Mouse (Mus musculus): ENCODE data around the gene Papss2. TPM values are rescaled to one million over a fixed set of nuclear protein-coding genes. Genes with fewer than 3 reads are reported as not detected.

Gene Papss2
- polyA plus RNA-seq, 1 experiment from 2014 or later: 26.6 TPM

GRCm38 (mm10) chr19:32616646-32617045 is 21.1 kb downstream of the Papss2 start:
- no peak overlapping the region for H3K4me2 ChIP-seq (ENCODE audit: low read depth, low read length)
- H3K4me1 ChIP-seq (ENCODE audit: control insufficient read depth, insufficient read depth, low read length): no peaks in the 10 kb centered on the region
- ATAC-seq (ENCODE audit: low read depth): no peak
- no peak overlapping the region for H3K4me3 ChIP-seq (ENCODE audit: low read depth, low read length)
- no peaks in the 10 kb centered on the region for H3K36me3 ChIP-seq (ENCODE audit: control insufficient read depth, insufficient read depth, low read length)
- H3K9me3 ChIP-seq (ENCODE audit: control insufficient read depth, low read length): no peaks in the 10 kb centered on the region
- no peak overlapping the region for H3K9ac ChIP-seq (ENCODE audit: low read depth, low read length)
- WGBS: 89% methylated on average over 7 of the region's 7 CpGs
- H3K27me3 ChIP-seq (replicated peaks; ENCODE audit: control insufficient read depth, insufficient read depth, low read length): no peaks in the 10 kb centered on the region
- no peak for DNase-seq (ENCODE audit: low spot score)
- H3K27ac ChIP-seq (replicated peaks; ENCODE audit: low read depth, low read length): no peak overlapping the region

- DNase-seq (ENCODE audit: low spot score) (no peak), ATAC-seq (ENCODE audit: low read depth) (no peak)
- H3K27me3 ChIP-seq (replicated peaks; ENCODE audit: control insufficient read depth, insufficient read depth, low read length): no peaks in the 10 kb centered on the region
- H3K36me3 ChIP-seq (ENCODE audit: control insufficient read depth, insufficient read depth, low read length): no peaks in the 10 kb centered on the region
- no peaks in the 10 kb centered on the region for H3K4me1 ChIP-seq (ENCODE audit: control insufficient read depth, insufficient read depth, low read length)
- H3K4me2 ChIP-seq (ENCODE audit: low read depth, low read length): no peak overlapping the region
- H3K9me3 ChIP-seq (ENCODE audit: control insufficient read depth, low read length): no peaks in the 10 kb centered on the region
- no peak overlapping the region for H3K9ac ChIP-seq (ENCODE audit: low read depth, low read length)
- H3K27ac ChIP-seq (replicated peaks; ENCODE audit: low read depth, low read length): no peak overlapping the region
- WGBS: 75% methylated on average over 2 of the region's 2 CpGs
- no peak overlapping the region for H3K4me3 ChIP-seq (ENCODE audit: low read depth, low read length)
Observed at GRCm38 (mm10) chr19:32619739-32620138, 24.1 kb downstream of the Papss2 start.

- Histone ChIP-seq H3K4me2 (ENCODE audit: low read depth, low read length) (no peak overlapping the region), H3K9ac (ENCODE audit: low read depth, low read length) (no peak overlapping the region), H3K4me1 (ENCODE audit: control insufficient read depth, insufficient read depth, low read length) (no peaks in the 10 kb centered on the region), H3K36me3 (ENCODE audit: control insufficient read depth, insufficient read depth, low read length) (no peaks in the 10 kb centered on the region), H3K9me3 (ENCODE audit: control insufficient read depth, low read length) (no peaks in the 10 kb centered on the region), H3K27ac (replicated peaks; ENCODE audit: low read depth, low read length) (no peak overlapping the region), H3K27me3 (replicated peaks; ENCODE audit: control insufficient read depth, insufficient read depth, low read length) (no peaks in the 10 kb centered on the region), H3K4me3 (ENCODE audit: low read depth, low read length) (no peak overlapping the region)
- WGBS: 82% methylated on average over 15 of the region's 15 CpGs
- DNase-seq (ENCODE audit: low spot score): no peak
- ATAC-seq (ENCODE audit: low read depth): no peak
Observed at GRCm38 (mm10) chr19:32620859-32621445, 25.4 kb downstream of the Papss2 start.

- Histone ChIP-seq H3K9me3 (ENCODE audit: control insufficient read depth, low read length) (no peaks in the 10 kb centered on the region), H3K36me3 (ENCODE audit: control insufficient read depth, insufficient read depth, low read length) (no peaks in the 10 kb centered on the region), H3K4me2 (ENCODE audit: low read depth, low read length) (no peak overlapping the region), H3K4me3 (ENCODE audit: low read depth, low read length) (no peak overlapping the region), H3K27me3 (replicated peaks; ENCODE audit: control insufficient read depth, insufficient read depth, low read length) (no peaks in the 10 kb centered on the region), H3K4me1 (ENCODE audit: control insufficient read depth, insufficient read depth, low read length) (no peaks in the 10 kb centered on the region), H3K9ac (ENCODE audit: low read depth, low read length) (no peak overlapping the region), H3K27ac (replicated peaks; ENCODE audit: low read depth, low read length) (no peak overlapping the region)
- DNase-seq (ENCODE audit: low spot score) (no peak), ATAC-seq (ENCODE audit: low read depth) (no peak)
- 74% methylated on average over 3 of the region's 3 CpGs for WGBS
Observed at GRCm38 (mm10) chr19:32622142-32622541, 26.6 kb downstream of the Papss2 start.

- H3K4me3 ChIP-seq (ENCODE audit: low read depth, low read length): no peak overlapping the region
- no peaks in the 10 kb centered on the region for H3K36me3 ChIP-seq (ENCODE audit: control insufficient read depth, insufficient read depth, low read length)
- no peaks in the 10 kb centered on the region for H3K27me3 ChIP-seq (replicated peaks; ENCODE audit: control insufficient read depth, insufficient read depth, low read length)
- H3K4me2 ChIP-seq (ENCODE audit: low read depth, low read length): no peak overlapping the region
- no peak for ATAC-seq (ENCODE audit: low read depth)
- H3K27ac ChIP-seq (replicated peaks; ENCODE audit: low read depth, low read length): no peak overlapping the region
- no peak for DNase-seq (ENCODE audit: low spot score)
- H3K9me3 ChIP-seq (ENCODE audit: control insufficient read depth, low read length): no peaks in the 10 kb centered on the region
- no peak overlapping the region for H3K9ac ChIP-seq (ENCODE audit: low read depth, low read length)
- H3K4me1 ChIP-seq (ENCODE audit: control insufficient read depth, insufficient read depth, low read length): no peaks in the 10 kb centered on the region
- 55% methylated on average over 13 of the region's 13 CpGs for WGBS
Observed at GRCm38 (mm10) chr19:32626768-32627331, 31.3 kb downstream of the Papss2 start.

- no peaks in the 10 kb centered on the region for H3K36me3 ChIP-seq (ENCODE audit: control insufficient read depth, insufficient read depth, low read length)
- H3K9ac ChIP-seq (ENCODE audit: low read depth, low read length): no peak overlapping the region
- no peaks in the 10 kb centered on the region for H3K27me3 ChIP-seq (replicated peaks; ENCODE audit: control insufficient read depth, insufficient read depth, low read length)
- no peaks in the 10 kb centered on the region for H3K9me3 ChIP-seq (ENCODE audit: control insufficient read depth, low read length)
- H3K4me2 ChIP-seq (ENCODE audit: low read depth, low read length): no peak overlapping the region
- WGBS: 76% methylated on average over 4 of the region's 4 CpGs
- ATAC-seq (ENCODE audit: low read depth): no peak
- H3K27ac ChIP-seq (replicated peaks; ENCODE audit: low read depth, low read length): no peak overlapping the region
- DNase-seq (ENCODE audit: low spot score): no peak
- H3K4me3 ChIP-seq (ENCODE audit: low read depth, low read length): no peak overlapping the region
- no peaks in the 10 kb centered on the region for H3K4me1 ChIP-seq (ENCODE audit: control insufficient read depth, insufficient read depth, low read length)
Observed at GRCm38 (mm10) chr19:32627631-32628030, 32.0 kb downstream of the Papss2 start.

- WGBS: 72% methylated on average over 7 of the region's 7 CpGs
- ATAC-seq (ENCODE audit: low read depth) (no peak), DNase-seq (ENCODE audit: low spot score) (no peak)
- Histone ChIP-seq H3K4me2 (ENCODE audit: low read depth, low read length) (no peak overlapping the region), H3K4me3 (ENCODE audit: low read depth, low read length) (no peak overlapping the region), H3K36me3 (ENCODE audit: control insufficient read depth, insufficient read depth, low read length) (no peaks in the 10 kb centered on the region), H3K9ac (ENCODE audit: low read depth, low read length) (no peak overlapping the region), H3K4me1 (ENCODE audit: control insufficient read depth, insufficient read depth, low read length) (no peaks in the 10 kb centered on the region), H3K27ac (replicated peaks; ENCODE audit: low read depth, low read length) (no peak overlapping the region), H3K9me3 (ENCODE audit: control insufficient read depth, low read length) (no peaks in the 10 kb centered on the region), H3K27me3 (replicated peaks; ENCODE audit: control insufficient read depth, insufficient read depth, low read length) (no peaks in the 10 kb centered on the region)
Observed at GRCm38 (mm10) chr19:32628572-32629132, 33.1 kb downstream of the Papss2 start.

GRCm38 (mm10) chr19:32634916-32635315 is 39.3 kb downstream of the Papss2 start:
- 71% methylated on average over 8 of the region's 8 CpGs for WGBS
- no peak for ATAC-seq (ENCODE audit: low read depth)
- no peaks in the 10 kb centered on the region for H3K27me3 ChIP-seq (replicated peaks; ENCODE audit: control insufficient read depth, insufficient read depth, low read length)
- H3K9ac ChIP-seq (ENCODE audit: low read depth, low read length): no peak overlapping the region
- no peaks in the 10 kb centered on the region for H3K9me3 ChIP-seq (ENCODE audit: control insufficient read depth, low read length)
- H3K36me3 ChIP-seq (ENCODE audit: control insufficient read depth, insufficient read depth, low read length): peaks cover 5% of the 10 kb centered on the region; the same call in 1 of the 2 replicates
- no peaks in the 10 kb centered on the region for H3K4me1 ChIP-seq (ENCODE audit: control insufficient read depth, insufficient read depth, low read length)
- no peak overlapping the region for H3K4me3 ChIP-seq (ENCODE audit: low read depth, low read length)
- DNase-seq (ENCODE audit: low spot score): no peak
- H3K27ac ChIP-seq (replicated peaks; ENCODE audit: low read depth, low read length): no peak overlapping the region
- H3K4me2 ChIP-seq (ENCODE audit: low read depth, low read length): no peak overlapping the region
